Mouse (Mus musculus) small intestine, adult 2 months (tissue): Measurements from ENCODE around the gene Bub1b. TPM values are rescaled to one million over a fixed set of nuclear protein-coding genes. Genes with fewer than 3 reads are reported as not detected.

Experiments used
- H3K27ac ChIP-seq: fragments of 200-500 bp; 2 replicates; pipeline ENCODE4 v1.5.1; 2012; ENCODE audit warnings: low read depth, low read length, control low read depth, inconsistent platforms; ENCODE audit not compliant: insufficient read depth
- H3K27me3 ChIP-seq: fragments of 200-500 bp; 2 replicates; pipeline ENCODE4 v1.6.1; 2012; ENCODE audit warnings: mild to moderate bottlenecking, moderate library complexity, low read length, inconsistent platforms; ENCODE audit not compliant: control insufficient read depth, insufficient read depth
- H3K36me3 ChIP-seq: fragments of 200-500 bp; 2 replicates; pipeline ENCODE4 v1.6.1; 2012; ENCODE audit warnings: mild to moderate bottlenecking, low read length, control low read depth, inconsistent platforms; ENCODE audit not compliant: control insufficient read depth, insufficient read depth
- H3K4me1 ChIP-seq: fragments of 200-500 bp; 2 replicates; pipeline ENCODE4 v1.6.1; 2012; ENCODE audit warnings: low read length, inconsistent platforms, mixed read lengths; ENCODE audit not compliant: control insufficient read depth, insufficient read depth, insufficient read length
- H3K4me3 ChIP-seq: fragments of 200-500 bp; 2 replicates; pipeline ENCODE4 v1.5.1; 2012; ENCODE audit warnings: low read depth, mild to moderate bottlenecking, control low read depth, inconsistent platforms, low read length, moderate library complexity
- CTCF ChIP-seq: fragments of 200-500 bp; IDR thresholded peaks from 2 replicates; pipeline ENCODE4 v1.5.1; 2012; ENCODE audit warnings: low read depth, mild to moderate bottlenecking, control low read depth, inconsistent platforms, low read length, moderate library complexity, mixed read lengths; ENCODE audit not compliant: insufficient replicate concordance, insufficient read length; ENCODE audit errors: extremely low read depth
- POLR2A ChIP-seq: fragments of 200-500 bp; IDR thresholded peaks from 2 replicates; pipeline ENCODE4 v1.6.1; 2012; ENCODE audit warnings: low read depth, mild to moderate bottlenecking, control low read depth, inconsistent platforms, low read length, moderate library complexity
- WGBS: fragments of 180-500 bp; shearing (Covaris S2); methylation state at CpG from one replicate; pipeline ENCODE4 v1.1.7; 2018; 5-methylcytosine and 5-hydroxymethylcytosine counted together
- polyA plus RNA-seq: library from polyadenylated mRNA; depleted of rRNA; stranded (reverse); fragments of >200 nt; gene quantifications from 2 replicates; pipeline ENCODE4 v1.2.3, GENCODE M21; 2012

Bub1b gene
- polyA plus RNA-seq, 1 experiment = 4.1 TPM

DNA sequence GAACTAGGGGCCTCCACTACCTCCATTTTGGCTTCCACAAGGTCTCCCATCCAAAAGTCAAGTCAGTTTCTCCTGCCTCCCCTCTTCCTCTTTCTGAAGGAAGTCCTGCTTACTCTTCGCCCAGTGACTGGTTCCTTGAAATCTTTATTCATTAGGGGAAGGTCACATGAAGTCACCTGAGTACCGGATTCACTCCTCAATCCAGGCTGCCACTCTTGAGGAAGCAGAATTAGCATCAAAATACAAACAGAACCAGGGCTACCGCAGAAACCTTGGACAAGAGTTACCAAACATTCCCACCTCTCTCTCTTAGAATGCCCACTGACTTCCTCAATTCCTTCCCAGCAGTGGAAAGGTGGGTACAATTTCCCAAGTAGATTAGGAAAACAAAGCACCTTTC lies 10.3 kb upstream of the Bub1b start:
- TF ChIP-seq POLR2A = no peak
- TF ChIP-seq CTCF = no peak
- Histone ChIP-seq H3K27me3 (no peaks in the 10 kb centered on the region), H3K4me1 (0 out of 2 replicates have a peak, but pooled peaks cover 2% of the 10 kb centered on the region), H3K36me3 (no peaks in the 10 kb centered on the region), H3K27ac (no peak overlapping the region), H3K4me3 (no peak overlapping the region)
- 82% methylated on average over 3 of the region's 3 CpGs for WGBS

DNA sequence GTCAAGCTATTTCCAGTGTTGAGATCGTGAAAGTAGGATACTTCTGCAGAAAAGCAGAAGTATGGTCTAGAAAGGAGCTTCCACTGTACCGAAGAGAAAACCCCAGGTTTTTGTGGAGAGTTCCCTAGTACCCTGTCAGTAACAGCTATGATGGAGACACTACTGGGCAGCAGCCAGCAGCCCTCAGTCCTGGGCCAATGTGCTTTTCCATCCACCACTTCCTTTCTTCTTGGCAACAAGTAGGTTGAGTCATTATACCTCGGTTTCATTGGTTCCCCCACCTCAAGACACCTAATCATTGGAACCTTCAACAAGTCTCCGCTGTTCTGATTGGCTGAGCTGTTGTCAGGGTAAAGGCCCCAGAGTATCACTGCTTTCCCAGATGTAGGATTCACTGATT lies 6.9 kb upstream of the Bub1b start:
- Histone ChIP-seq H3K4me1 (no peaks in the 10 kb centered on the region), H3K27ac (no peak overlapping the region), H3K27me3 (no peaks in the 10 kb centered on the region), H3K36me3 (no peaks in the 10 kb centered on the region), H3K4me3 (no peak overlapping the region)
- TF ChIP-seq CTCF (no peak), POLR2A (no peak)
- WGBS = 81% methylated on average over 4 of the region's 4 CpGs

DNA sequence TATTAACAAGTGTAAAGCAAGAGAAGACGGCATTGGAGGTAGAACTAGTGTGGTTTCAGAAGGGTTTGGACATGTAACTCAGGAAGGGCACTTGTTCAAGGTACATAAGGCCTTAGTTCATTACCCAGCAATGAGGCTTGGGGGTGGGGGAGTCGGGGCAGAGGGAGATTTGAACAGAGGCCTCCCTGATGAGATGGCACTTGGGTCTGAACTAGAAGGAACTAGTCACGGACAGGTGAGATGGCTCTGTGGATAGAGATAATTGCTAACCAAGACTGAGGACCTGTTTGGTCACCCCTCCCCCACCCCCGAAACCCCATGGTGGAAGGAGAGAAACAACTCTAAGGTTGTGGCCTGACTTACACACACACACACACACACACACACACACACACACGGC lies 1.1 kb downstream of the Bub1b start:
- H3K27ac ChIP-seq = no peak overlapping the region
- 24% methylated on average over 5 of the region's 5 CpGs for WGBS
- 0 out of 2 replicates have a peak overlapping the region, but pooled peaks have one; percentile 23 for H3K4me3 ChIP-seq
- H3K4me1 ChIP-seq = peaks cover 3% of the 10 kb centered on the region
- TF ChIP-seq POLR2A = no peak
- no peak for TF ChIP-seq CTCF
- H3K36me3 ChIP-seq = no peaks in the 10 kb centered on the region
- H3K27me3 ChIP-seq = no peaks in the 10 kb centered on the region

DNA sequence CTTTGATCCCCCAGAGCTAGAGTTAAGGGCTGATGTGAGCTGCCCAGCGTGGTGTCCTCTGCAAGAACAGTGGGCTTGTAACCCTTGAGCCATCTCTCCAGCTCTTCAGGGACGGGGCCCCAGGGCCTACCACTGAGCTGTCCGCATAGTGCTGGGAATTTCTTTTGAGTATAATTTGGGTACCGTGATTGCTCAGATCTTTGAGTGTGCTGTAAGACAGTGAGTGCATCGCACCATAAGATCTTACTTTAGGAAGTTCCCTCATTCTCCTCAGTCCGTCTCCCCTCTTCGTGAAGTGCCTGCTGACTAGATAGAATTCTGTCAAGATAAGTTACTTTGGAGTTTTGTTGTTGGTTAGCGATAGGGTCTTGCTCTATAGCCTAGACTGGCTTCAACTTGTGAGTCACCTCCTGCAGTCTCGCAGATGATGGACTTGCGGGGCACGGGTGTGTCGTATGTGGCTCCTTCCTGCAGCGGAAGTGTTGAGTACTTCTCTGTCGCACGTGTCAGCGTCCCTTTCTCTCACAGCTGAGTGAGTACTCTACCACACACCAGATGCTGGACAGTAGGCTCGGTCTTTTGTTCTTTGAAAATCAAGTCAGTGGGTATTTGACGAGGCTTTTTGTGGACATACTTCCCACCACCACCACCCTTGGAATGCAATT lies 3.7 kb downstream of the Bub1b start:
- Histone ChIP-seq H3K27ac (no peak overlapping the region), H3K36me3 (peaks cover 3% of the 10 kb centered on the region)

DNA sequence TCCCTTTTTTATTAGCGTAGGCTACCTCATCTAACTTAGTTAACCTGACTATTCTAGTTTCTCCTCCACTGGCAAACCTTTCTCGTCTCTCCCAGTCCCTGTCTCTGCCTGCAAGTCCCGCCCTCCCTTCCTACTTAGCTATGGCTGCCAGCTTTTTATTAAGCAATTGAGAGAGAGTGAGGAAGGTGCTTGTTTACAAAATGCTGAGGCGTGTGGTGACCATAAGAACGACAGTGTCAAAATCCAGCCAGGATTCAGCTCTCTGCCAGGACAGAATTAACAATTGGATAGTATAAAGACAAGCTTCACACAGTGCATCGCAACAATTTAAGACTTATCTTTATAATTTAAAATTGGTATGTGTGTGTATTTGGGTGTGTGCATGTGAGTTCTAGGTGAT lies 6.1 kb downstream of the Bub1b start:
- 70% methylated on average over 6 of the region's 6 CpGs for WGBS
- Histone ChIP-seq H3K36me3 (peaks cover 4% of the 10 kb centered on the region), H3K27me3 (no peaks in the 10 kb centered on the region), H3K4me3 (no peak overlapping the region), H3K27ac (no peak overlapping the region), H3K4me1 (no peaks in the 10 kb centered on the region; the same call in 1 of the 2 replicates)
- no peak for TF ChIP-seq CTCF
- no peak for TF ChIP-seq POLR2A

More for the DNA sequence above, 3.7 kb downstream of the Bub1b start:
- Histone ChIP-seq H3K4me3 (no peak overlapping the region), H3K27me3 (no peaks in the 10 kb centered on the region), H3K4me1 (peaks cover 3% of the 10 kb centered on the region)
- 83% methylated on average over 18 of the region's 18 CpGs for WGBS
- TF ChIP-seq CTCF = no peak
- no peak for TF ChIP-seq POLR2A

DNA sequence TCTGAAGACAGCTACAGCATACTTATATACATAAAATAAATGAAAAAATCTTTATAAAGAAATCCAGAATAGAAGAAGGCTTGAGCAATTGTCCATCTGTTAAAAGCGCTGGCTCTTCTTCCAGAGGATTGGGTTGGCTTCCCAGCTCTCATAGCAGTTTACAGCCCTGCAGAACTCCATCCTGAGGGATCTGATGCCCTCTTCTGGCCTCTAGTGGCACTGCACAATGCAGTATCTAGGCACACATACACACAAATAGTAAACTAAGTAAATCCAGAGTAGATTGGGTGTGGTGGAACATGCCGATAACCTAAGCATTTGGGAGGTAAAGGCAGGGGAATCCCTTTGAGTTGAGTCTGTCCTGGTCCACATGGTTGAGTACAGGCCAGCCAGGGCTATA lies 8.0 kb downstream of the Bub1b start:
- WGBS = 94% methylated on average over 2 of the region's 2 CpGs
- no peak overlapping the region for H3K4me3 ChIP-seq
- H3K27me3 ChIP-seq = no peaks in the 10 kb centered on the region
- peaks cover 12% of the 10 kb centered on the region for H3K36me3 ChIP-seq
- peak; percentile 69; the same call in 1 of the 2 replicates for TF ChIP-seq CTCF
- no peak for TF ChIP-seq POLR2A
- H3K27ac ChIP-seq = no peak overlapping the region
- no peaks in the 10 kb centered on the region for H3K4me1 ChIP-seq

DNA sequence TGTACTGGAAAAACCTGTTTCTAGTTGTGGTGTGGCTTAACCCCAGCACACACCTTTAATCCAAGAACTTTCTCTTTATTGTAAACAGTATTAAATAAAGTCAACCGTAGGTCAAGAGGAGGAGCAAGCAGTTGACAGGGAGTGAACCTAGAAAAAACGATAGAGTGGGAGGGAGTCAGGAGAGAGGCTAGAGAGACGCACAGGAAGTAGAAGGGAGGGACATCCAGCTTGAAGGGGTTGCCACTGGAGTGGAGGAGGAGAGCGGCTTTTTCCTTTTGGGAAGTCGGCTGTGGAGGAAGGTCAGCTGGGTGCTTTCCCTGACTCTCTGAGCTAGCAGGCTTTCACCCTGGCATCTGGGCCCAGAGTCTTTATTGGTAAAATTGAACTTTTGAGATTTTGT lies 9.0 kb downstream of the Bub1b start:
- no peaks in the 10 kb centered on the region for H3K27me3 ChIP-seq
- H3K36me3 ChIP-seq = peaks cover 16% of the 10 kb centered on the region
- 76% methylated on average over 5 of the region's 5 CpGs for WGBS
- no peak overlapping the region for H3K4me3 ChIP-seq
- H3K4me1 ChIP-seq = no peaks in the 10 kb centered on the region
- TF ChIP-seq CTCF (no peak), POLR2A (no peak)
- no peak overlapping the region for H3K27ac ChIP-seq
